Mouse (Mus musculus) neural tube, embryonic 14.5 days (tissue): ENCODE data around the gene Cct5. TPM values are rescaled to one million over a fixed set of nuclear protein-coding genes. Genes with fewer than 3 reads are reported as not detected.

ENCODE experiments used
- ATAC-seq: fragments of 200-750 bp; cut with Nextera tagmentation; 2 replicates; pipeline ENCODE4 v1.8.0; 2017; ENCODE audit warnings: low read depth, mild to moderate bottlenecking, moderate TSS enrichment, moderate library complexity
- H3K27ac ChIP-seq: fragments of 300-500 bp; sonication (generic); 2 replicates; pipeline ENCODE4 v1.5.1; 2014; ENCODE audit warnings: low read depth, mild to moderate bottlenecking, control low read depth, low read length, moderate library complexity, mixed read lengths
- H3K27me3 ChIP-seq: fragments of 300-500 bp; sonication (generic); 2 replicates; pipeline ENCODE4 v1.6.1; 2014; ENCODE audit warnings: low read length; ENCODE audit not compliant: control insufficient read depth, insufficient read depth
- H3K36me3 ChIP-seq: fragments of 300-500 bp; sonication (generic); 2 replicates; pipeline ENCODE4 v1.6.1; 2014; ENCODE audit warnings: low read length, mixed read lengths; ENCODE audit not compliant: control insufficient read depth, insufficient read depth
- H3K4me1 ChIP-seq: fragments of 300-500 bp; sonication (generic); 2 replicates; pipeline ENCODE4 v1.6.1; 2014; ENCODE audit warnings: low read length; ENCODE audit not compliant: control insufficient read depth, insufficient read depth
- H3K4me2 ChIP-seq: fragments of 300-500 bp; sonication (generic); 2 replicates; pipeline ENCODE4 v1.6.1; 2014; ENCODE audit warnings: mild to moderate bottlenecking, low read depth, low read length, control low read depth
- H3K4me3 ChIP-seq: fragments of 300-500 bp; sonication (generic); 2 replicates; pipeline ENCODE4 v1.5.1; 2014; ENCODE audit warnings: low read depth, low read length, control low read depth, mixed read lengths
- H3K9ac ChIP-seq: fragments of 300-500 bp; sonication (generic); replicated peaks from 2 replicates; pipeline ENCODE4 v1.6.1; 2014; ENCODE audit warnings: low read depth, mild to moderate bottlenecking, control low read depth, low read length, mixed read lengths
- H3K9me3 ChIP-seq: fragments of 300-500 bp; sonication (generic); 2 replicates; pipeline ENCODE4 v1.6.1; 2016; ENCODE audit warnings: low read length; ENCODE audit not compliant: control insufficient read depth
- WGBS: fragments of 180-500 bp; shearing (Covaris S2); extraction: QIAGEN DNeasy Blood & Tissue Kit; methylation state at CpG from one replicate; pipeline ENCODE4 v1.1.7; 2014; 5-methylcytosine and 5-hydroxymethylcytosine counted together
- polyA plus RNA-seq: library from polyadenylated mRNA; unstranded; fragments of >200 nt; fragmentation: Nextera tagmentation; extraction: Ambion mirVana; gene quantifications from 2 replicates; pipeline ENCODE4 v1.2.1, GENCODE M21; 2014

Gene Cct5
- polyA plus RNA-seq, 1 experiment from 2014 or later = 498 TPM

- Histone ChIP-seq H3K9ac (no peak overlapping the region), H3K36me3 (no peaks in the 10 kb centered on the region), H3K4me3 (no peak overlapping the region), H3K27me3 (no peaks in the 10 kb centered on the region), H3K4me2 (no peak overlapping the region), H3K27ac (no peak overlapping the region), H3K4me1 (no peaks in the 10 kb centered on the region), H3K9me3 (no peaks in the 10 kb centered on the region)
- ATAC-seq = no peak
- WGBS = 71% methylated on average over 19 of the region's 19 CpGs
These were observed 37.7 kb downstream of the Cct5 start for GRCm38 (mm10) chr15:31563577-31564546.

- 69% methylated on average over 8 of the region's 8 CpGs for WGBS
- H3K4me1 ChIP-seq = no peaks in the 10 kb centered on the region
- H3K36me3 ChIP-seq = no peaks in the 10 kb centered on the region
- H3K27ac ChIP-seq = no peak overlapping the region
- no peaks in the 10 kb centered on the region for H3K9me3 ChIP-seq
- no peak overlapping the region for H3K4me2 ChIP-seq
- no peak overlapping the region for H3K9ac ChIP-seq
- ATAC-seq = no peak
- H3K27me3 ChIP-seq = no peaks in the 10 kb centered on the region
- H3K4me3 ChIP-seq = no peak overlapping the region
These were observed 38.8 kb downstream of the Cct5 start for GRCm38 (mm10) chr15:31562847-31563246.

- H3K36me3 ChIP-seq = no peaks in the 10 kb centered on the region
- H3K4me1 ChIP-seq = no peaks in the 10 kb centered on the region
- no peak overlapping the region for H3K27ac ChIP-seq
- H3K9ac ChIP-seq = no peak overlapping the region
- H3K27me3 ChIP-seq = no peaks in the 10 kb centered on the region
- H3K4me3 ChIP-seq = no peak overlapping the region
- no peaks in the 10 kb centered on the region for H3K9me3 ChIP-seq
- no peak overlapping the region for H3K4me2 ChIP-seq
- whole genome bisulfite sequencing = 95% methylated on average over 4 of the region's 4 CpGs
- ATAC-seq = no peak
These were observed 39.6 kb downstream of the Cct5 start for GRCm38 (mm10) chr15:31561976-31562375.

GRCm38 (mm10) chr15:31561390-31561789, 40.2 kb downstream of the Cct5 start:
- no peak overlapping the region for H3K4me3 ChIP-seq
- H3K9me3 ChIP-seq = no peaks in the 10 kb centered on the region
- no peak overlapping the region for H3K4me2 ChIP-seq
- WGBS = 61% methylated on average over 6 of the region's 6 CpGs
- no peak overlapping the region for H3K27ac ChIP-seq
- H3K27me3 ChIP-seq = no peaks in the 10 kb centered on the region
- H3K4me1 ChIP-seq = no peaks in the 10 kb centered on the region
- H3K9ac ChIP-seq = no peak overlapping the region
- no peak for ATAC-seq
- no peaks in the 10 kb centered on the region for H3K36me3 ChIP-seq

- ATAC-seq = no peak
- no peaks in the 10 kb centered on the region for H3K4me1 ChIP-seq
- no peaks in the 10 kb centered on the region for H3K9me3 ChIP-seq
- H3K27ac ChIP-seq = no peak overlapping the region
- H3K27me3 ChIP-seq = no peaks in the 10 kb centered on the region
- H3K36me3 ChIP-seq = no peaks in the 10 kb centered on the region
- H3K4me2 ChIP-seq = no peak overlapping the region
- no peak overlapping the region for H3K9ac ChIP-seq
- H3K4me3 ChIP-seq = no peak overlapping the region
- 84% methylated on average over 2 of the region's 2 CpGs for WGBS
These were observed 46.7 kb downstream of the Cct5 start for GRCm38 (mm10) chr15:31554855-31555254.

- no peak overlapping the region for H3K27ac ChIP-seq
- H3K4me1 ChIP-seq = no peaks in the 10 kb centered on the region
- 84% methylated on average over 4 of the region's 4 CpGs for WGBS
- H3K4me3 ChIP-seq = no peak overlapping the region
- H3K27me3 ChIP-seq = no peaks in the 10 kb centered on the region
- H3K9me3 ChIP-seq = no peaks in the 10 kb centered on the region
- H3K4me2 ChIP-seq = no peak overlapping the region
- no peaks in the 10 kb centered on the region for H3K36me3 ChIP-seq
- no peak overlapping the region for H3K9ac ChIP-seq
- ATAC-seq = no peak
These were observed 51.2 kb downstream of the Cct5 start for GRCm38 (mm10) chr15:31550381-31550780.

GRCm38 (mm10) chr15:31547421-31547820, 54.2 kb downstream of the Cct5 start:
- ATAC-seq = no peak
- Histone ChIP-seq H3K4me3 (no peak overlapping the region), H3K27ac (no peak overlapping the region), H3K27me3 (no peaks in the 10 kb centered on the region), H3K9ac (no peak overlapping the region), H3K36me3 (no peaks in the 10 kb centered on the region), H3K4me2 (no peak overlapping the region), H3K9me3 (no peaks in the 10 kb centered on the region), H3K4me1 (0 out of 2 replicates have a peak, but pooled peaks cover 2% of the 10 kb centered on the region)
- 77% methylated on average over 5 of the region's 5 CpGs for WGBS

- no peak for ATAC-seq
- Histone ChIP-seq H3K4me1 (peaks cover 6% of the 10 kb centered on the region; the same call in 1 of the 2 replicates), H3K27ac (no peak overlapping the region), H3K36me3 (no peaks in the 10 kb centered on the region), H3K27me3 (no peaks in the 10 kb centered on the region), H3K4me2 (no peak overlapping the region), H3K4me3 (no peak overlapping the region), H3K9me3 (no peaks in the 10 kb centered on the region), H3K9ac (no peak overlapping the region)
- WGBS = 89% methylated on average over 6 of the region's 6 CpGs
These were observed 55.3 kb downstream of the Cct5 start for GRCm38 (mm10) chr15:31546291-31546690.

GRCm38 (mm10) chr15:31545058-31545457, 56.5 kb downstream of the Cct5 start:
- Histone ChIP-seq H3K9ac (no peak overlapping the region), H3K36me3 (no peaks in the 10 kb centered on the region), H3K4me3 (no peak overlapping the region), H3K4me2 (no peak overlapping the region), H3K9me3 (no peaks in the 10 kb centered on the region), H3K27me3 (no peaks in the 10 kb centered on the region), H3K4me1 (peaks cover 6% of the 10 kb centered on the region; the same call in 1 of the 2 replicates), H3K27ac (no peak overlapping the region)
- no peak for ATAC-seq
- 78% methylated on average over 1 of the region's 1 CpGs for WGBS
